Mouse (Mus musculus) ovary, postnatal 36 days (tissue): ENCODE data around the gene Abcg4.
"Not testable (repeated sequence)": the region's sequence is repeated elsewhere in the genome, so short reads cannot be mapped to it uniquely, and the experiment has no call there.

Experiments
- DNase-seq: peaks from one replicate; pipeline ENCODE4 v3.0.0; 2022; ENCODE audit warnings: low spot score, mixed read lengths

Gene Abcg4

DNA sequence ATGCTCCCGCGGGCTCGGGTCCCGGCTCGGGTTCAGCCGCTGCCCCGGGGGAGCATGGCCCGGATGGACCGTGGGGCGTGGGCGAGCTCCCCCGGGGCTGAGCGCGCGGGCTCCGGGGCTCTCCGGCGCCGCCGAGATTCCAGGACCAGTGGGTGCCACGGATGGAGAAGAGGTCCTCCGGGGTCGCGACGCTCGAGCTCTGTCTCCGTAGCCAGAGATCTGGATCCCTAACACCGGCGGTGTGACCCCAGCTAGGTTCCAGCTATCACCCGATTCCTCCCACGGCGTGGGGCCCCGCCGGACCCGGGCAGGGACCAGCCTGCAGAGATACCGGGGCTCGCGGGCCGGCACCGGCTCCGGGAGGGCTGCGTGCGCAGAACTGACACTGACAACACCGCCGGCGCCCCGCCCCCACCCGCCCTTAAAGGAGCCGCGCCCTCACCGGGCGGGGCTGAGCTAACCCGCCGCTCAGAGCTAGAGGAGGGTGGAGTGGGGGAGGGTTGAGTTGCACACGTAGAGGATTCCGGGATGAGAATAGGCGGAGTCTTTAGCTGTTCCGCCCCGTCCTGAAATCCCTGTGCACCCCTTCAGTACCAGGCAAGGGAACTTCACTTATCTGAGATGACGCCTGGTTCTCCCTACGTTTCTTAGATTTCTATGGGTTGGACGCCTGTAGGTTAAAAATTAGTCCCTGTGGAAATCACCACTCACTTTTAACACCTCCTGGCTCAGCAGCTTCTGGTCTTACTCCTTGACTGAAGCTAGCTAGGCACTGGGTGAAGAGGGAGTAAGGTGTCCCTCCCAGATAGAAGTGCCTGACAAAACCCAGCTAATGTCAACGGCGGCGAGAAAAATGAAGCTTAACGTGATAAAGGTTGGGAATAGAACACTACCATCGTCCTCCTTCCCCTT lies 31.7 kb upstream of the Abcg4 start, which contains the start of gene C2cd2l:
Gene C2cd2l (minus strand): TSS at position 399 of the 912 bp plus-strand sequence.
- peak; percentile 85 for DNase-seq

DNA sequence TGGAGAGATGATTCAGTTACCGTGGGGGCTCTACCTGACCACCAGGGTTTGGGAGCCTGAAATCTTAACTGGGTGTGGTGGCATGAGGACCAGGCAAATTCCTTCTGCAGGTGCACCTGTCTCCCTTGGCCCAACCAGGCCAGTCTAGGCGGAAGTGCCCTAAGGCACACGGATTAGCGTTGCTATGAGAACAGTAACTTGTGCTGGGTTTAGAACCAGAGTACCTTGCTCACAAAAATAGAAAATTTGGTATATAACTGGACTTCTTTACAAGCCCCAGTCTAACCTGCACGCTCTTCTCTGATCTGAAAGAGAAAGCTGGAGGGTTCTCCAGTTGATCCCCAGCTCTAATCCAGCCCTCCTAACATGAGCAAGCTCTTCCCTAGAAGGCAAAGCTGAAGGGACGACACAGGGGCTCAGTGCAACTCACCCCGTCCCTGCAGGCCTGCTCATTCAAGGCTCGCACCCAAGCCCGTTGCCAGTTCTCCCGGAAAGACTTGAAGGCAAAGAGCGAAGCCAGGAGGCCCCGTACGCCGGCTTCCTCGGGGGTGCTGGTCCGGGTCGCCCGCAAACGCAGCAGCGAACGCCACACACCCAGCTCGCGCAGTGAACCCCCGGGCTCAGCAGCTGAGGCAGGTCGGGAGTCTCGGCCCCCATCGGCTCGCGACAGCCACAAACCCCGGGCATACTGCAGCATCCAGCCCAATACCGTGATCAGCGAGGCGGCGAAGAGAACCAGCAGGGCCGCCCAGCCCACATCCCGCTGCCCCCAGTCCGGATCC lies 30.9 kb upstream of the Abcg4 start:
- DNase-seq = no peak

DNA sequence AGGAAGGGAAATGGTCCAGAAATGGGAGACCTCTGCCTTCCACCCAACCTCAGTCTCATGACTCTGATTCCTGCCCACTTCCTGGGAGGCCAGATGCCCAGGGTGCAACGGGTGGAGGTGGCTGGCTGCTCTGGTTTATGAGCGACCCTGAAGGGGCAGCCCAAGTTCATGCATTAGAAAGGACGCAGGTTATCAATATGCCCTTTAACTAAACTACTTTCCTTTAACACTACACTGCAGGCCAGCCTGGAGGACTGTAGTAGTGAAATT lies 30.3 kb upstream of the Abcg4 start:
- no peak for DNase-seq

DNA sequence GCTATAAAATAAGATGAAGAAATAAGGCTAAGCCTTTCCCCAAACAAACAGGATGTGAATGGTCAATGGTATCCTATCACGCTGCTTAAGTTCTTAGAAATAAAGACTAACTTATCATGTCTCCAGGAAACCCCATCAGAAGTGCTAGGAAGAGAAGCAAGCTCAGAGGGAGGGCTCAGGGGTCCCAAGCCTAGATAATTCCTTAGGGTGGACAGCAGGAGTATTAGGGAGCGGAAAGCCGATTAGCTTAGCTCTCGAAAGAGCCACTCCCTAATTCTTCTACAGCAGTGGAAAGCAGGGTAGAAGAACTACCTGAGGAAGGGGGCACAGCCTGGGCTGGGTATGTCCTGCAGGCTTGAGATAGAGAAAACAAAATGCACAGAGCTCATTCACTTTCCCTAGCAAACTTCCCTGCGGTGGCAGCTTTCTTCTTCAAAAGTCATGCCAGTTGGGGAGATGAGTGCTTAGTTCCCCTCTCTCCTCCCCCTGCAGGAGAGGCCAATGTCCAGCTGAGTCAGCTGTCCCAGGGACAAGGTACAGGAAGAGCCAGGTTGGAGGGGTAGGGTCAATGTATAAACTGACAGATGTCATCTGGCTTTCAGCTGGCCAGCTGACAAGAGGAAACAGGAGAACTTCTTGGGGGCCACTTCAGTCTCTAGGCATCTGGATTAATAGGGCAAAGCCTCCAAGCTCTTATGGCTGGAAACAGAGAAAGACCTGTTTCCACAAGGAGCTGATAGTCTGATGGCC lies 29.8 kb upstream of the Abcg4 start:
- DNase-seq = no peak

DNA sequence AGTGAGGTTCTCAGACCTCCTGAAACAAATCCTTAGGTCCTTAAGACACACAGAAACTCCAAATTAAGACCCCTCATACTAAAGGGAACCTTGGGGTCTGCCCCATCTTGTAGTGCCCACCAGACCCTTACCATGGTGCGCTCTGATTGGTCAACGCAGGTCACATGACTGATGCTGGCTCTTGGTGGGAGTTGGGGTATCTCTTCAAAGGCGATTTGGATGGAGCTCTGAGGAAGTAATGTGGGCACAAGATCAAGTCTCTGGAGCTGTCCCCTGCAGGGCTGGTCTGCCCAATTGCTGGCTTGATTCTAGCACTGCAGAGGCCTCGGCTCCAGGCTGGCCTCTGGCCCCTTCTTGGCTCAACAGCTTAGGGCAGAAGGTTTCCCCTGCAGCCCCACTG lies 29.0 kb upstream of the Abcg4 start:
- no peak for DNase-seq

DNA sequence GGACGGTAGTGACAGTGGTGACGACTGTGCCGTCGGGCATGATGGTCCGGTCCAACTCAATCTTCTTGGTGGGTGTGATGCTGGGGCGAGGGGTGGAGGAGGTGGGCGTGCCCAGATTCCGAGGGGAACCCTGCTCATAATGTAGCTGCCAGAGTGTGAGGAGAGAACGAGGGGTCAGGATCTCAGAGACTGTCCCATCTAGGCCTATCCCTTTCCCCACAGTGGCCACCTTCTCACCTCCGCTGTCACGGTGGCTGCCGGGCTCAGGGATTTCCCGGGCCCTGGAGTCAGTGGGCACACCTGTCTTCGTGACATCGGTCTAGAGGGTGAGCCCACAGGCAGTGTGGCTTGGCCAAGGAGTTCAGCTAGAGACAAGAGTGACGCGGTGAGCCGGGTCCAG lies 26.5 kb upstream of the Abcg4 start:
- DNase-seq = no peak

DNA sequence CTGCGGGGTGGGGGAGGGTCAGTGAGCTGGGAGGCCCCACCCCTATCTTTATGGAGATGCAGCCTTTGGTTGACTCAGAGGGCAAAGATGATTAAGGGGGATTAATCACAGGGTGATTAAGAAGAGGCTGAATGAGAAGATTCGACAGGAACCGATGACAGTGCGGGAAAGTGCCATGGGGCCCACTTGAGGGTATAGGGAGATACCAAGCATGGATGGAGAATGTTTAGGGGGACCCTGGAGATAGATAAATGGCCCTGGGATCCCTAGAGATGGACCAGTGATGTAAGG lies 25.8 kb upstream of the Abcg4 start:
- DNase-seq = no peak

DNA sequence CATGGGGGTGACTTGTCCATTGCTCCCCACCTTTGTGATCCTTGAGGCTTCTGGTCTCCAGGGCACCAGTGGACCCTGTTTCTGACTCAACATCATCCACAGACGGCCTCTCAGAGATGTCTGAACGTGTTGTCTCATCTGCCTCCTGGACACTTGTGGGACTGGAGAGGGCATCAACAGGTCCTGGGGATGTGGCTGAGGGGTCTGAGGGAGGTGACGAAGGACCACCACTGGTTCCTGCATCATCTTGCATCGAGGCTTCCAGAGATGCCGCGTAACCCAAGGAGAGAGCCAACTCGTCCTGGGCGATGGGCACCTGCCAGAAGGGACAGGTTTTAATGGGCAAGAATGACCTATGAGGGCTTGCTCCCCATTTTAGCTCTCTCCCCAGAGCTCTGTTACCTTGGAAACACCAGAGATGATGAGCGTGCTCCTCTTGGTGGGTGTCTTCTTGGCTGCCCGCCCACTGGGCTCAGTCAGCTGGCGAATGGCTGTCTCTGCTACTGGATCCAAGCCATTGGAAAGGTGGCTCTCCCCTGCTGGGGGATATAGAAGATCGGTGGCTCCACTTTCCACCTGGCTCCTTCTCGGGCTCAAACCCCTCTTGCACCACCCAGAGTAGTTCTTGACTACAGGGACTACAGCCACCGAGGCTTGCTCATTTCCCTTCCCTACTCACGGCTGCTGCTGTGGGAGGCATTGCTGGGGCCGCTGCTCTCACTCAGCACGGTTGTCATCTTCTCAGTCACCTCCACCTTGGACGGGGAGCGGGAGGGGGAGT lies 25.3 kb upstream of the Abcg4 start:
- no peak for DNase-seq

DNA sequence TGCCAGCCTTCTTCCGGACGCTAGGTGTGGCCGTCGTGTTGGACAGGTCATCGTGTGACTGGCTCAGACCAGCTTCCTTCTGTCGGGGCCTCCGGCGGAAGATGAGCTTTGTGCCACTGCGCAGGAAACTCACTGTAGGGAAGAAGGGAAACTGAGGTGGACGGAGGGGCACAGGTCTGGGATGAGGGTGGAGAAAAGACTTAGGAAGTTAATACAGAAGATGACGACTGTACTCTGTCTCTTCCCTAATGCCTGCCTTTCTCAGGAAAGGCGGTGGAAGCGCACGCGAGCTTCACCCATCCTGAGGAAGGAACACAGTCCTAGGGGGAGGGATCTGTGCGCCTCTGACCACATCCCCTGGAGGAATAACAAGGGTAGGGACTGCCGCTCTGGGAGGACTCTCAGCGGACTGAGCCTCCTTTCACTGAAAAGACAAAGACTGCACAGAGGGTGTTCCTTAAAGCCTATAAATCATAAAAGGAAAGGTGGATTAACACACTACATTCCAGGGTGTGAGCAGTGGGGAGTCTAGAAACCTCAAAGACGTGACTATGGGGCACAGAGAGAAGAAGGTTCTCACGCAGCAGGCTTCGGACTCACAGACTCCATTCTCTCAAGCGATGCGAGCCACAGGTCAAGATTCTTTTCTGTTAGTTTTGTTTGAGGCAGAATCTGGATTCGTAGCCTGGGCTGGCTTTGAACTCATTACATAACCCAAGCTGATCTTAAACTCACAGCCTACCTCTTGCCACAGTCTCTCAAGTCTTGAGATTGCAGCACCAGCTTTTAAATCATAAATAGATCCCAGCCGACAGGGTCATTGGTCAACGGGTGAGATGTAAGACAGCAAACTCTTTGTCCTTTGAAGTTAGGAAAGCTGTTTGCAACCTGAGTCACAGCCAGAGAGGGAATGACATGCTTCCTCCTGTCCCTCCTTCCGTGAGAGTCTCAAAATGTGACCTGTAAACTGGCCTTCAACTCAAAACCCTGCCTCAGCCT lies 23.0 kb upstream of the Abcg4 start:
- no peak for DNase-seq

DNA sequence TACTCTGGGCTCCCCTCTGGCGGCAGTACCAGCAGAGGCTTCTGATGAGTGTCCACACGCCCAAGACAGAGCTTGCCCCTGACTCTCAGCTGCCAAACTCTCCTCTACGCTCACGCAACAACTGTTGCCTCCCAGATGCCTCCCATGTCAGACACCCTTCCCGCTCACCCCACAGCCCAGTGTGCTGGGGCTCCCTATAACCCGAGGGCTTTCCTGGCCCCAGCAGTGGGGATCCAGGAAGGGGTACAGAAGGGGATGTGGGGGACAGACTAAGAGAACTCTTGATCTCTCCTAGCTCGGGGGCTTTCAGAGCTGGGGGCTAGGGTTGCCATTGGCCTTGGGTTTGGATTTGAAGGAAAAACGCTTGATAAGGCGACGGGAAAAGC lies 22.3 kb upstream of the Abcg4 start:
- DNase-seq = no peak

DNA sequence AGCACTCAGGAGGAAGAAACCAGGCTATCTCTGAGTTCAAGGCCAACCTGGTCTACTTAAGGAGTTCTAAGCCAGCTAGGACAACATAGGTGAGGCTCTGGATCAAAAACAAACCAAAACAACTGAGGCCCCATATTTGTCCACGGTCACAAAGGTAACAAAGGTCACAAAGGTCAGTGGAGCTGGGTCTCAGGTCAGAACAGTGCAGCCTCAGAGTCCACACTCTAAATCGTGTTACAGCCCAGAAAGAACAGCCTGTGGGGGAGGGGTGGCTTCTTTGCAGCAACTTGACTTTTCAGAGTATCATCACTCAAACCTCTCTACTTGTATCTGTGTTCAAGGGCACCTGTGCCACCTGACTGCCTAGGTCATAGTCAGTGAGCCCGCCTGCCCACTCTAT lies 21.3 kb upstream of the Abcg4 start:
- no peak for DNase-seq

DNA sequence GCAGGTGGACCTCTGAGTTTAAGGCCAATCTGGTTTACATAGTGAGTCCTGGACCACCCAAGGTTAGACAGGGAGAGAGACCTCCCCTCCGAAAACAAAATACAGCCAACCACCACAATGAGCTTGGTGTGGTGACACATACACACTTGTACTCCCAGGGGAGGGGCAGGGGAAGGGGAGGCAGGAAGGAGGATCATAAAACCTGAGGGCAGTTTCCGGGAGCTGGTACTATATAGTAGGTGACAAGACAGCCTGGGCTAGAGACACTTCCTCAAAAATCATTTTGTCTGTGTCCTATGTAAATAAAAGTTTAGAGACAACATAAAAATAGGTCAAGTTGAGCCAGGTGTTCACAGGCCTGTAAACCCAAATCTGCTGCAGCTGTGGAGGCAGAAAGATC lies 18.8 kb upstream of the Abcg4 start:
- no peak for DNase-seq

DNA sequence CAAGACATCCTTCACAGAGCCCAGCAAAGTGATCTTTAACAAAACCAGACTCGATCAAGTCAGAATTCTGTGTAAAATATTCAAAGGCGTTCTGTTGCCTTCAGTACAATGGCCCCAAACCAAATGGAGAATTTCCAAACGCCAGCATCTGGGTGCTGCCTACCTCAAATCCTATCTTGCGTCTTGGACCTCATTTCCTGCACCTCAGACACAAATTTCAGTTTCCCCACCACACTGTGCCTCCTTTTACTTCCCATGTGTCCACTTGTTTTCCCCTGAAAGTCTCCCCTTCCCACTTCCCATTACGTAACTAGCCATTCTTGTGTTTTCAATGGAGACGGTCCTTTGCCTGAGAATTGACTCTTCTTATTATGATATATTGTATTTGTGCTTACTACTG lies 18.1 kb upstream of the Abcg4 start:
- no peak for DNase-seq

DNA sequence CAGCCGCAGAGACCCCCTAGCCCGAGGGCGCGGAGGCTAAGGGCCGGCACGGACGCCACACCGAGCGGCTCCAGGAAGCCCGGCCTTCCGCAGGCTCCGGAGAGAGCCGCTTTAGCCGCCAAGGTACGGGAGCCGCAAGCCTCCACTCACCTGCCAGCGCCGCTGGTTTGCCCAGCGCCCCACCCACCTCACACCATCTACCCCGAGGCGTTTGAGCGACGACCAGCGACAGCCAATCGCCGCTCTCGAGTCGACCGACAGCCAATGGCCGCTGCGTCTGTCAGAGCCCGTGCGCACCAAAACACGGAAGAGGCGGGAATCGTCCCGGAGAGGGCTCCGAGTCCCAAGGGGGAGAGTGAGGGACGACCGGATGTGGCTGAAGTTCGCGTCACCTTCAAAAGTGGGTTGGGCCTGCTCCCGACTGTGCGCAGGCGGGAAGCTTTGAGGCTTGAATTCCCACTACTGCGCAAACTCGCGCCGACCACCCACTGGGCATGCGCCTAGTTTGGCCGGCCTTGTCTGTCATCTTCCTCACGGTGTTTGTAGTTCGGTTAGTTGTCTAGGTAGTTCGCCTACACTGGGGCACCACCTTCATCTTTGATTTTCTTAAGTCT lies 17.2 kb upstream of the Abcg4 start, which contains the start of gene Hinfp:
Gene Hinfp (minus strand): TSS at position 206 of the 614 bp plus-strand sequence.
- DNase-seq = peak; percentile 98

DNA sequence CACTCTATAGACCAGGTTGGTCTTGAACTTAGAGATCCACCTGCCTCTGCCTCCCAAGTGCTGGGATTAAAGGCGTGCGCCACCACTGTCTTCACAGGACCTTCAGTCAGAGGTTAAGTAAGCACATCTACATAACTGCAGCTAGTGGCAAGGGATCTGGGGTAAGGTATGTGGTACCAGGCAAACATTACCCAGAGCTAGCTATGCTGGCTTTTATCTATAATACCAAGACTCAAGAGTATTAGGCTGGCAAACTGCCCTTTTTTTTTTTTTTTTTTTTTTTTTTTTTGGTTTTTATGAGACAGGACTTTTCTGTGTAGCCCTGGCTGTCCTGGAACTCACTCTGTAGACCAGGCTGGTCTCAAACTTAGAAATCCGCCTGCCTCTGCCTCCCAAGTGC lies 11.6 kb upstream of the Abcg4 start:
- DNase-seq = not testable (repeated sequence)

DNA sequence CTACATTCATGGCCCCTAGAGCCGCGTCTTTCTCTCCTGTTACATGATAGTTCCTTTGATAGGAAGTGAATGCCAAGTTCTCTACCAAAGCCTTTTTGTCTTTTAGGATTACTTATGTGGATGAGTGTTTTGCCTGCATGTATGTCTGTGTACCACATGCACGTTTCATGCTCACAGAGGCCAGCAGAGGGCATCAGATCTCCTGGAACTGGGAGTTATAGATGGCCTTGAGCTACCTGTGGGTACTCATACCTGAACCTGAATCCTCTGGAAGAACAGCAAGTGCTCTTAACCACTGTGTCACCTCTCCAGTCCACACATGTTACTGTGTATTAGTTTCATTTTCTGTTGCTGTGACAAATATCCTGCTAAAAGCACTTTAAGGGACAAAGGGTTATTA lies 4.1 kb upstream of the Abcg4 start:
- no peak for DNase-seq

DNA sequence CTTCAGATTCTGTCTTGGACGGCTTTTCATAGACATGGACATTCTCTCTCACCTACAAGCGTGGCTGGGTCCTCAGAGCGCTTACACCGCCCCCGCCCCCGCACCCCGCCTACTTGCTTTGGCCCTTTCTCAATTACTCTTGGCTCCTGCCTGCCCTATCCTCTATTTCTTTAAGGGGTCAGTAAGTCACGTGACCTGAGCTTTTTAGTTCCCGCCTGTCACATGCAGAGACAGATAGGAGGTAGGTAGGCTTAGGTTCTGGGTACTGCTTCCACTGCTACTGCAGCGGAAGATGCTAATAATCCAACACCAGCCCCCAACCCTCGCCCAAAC lies 510 bp upstream of the Abcg4 start:
- DNase-seq = no peak

DNA sequence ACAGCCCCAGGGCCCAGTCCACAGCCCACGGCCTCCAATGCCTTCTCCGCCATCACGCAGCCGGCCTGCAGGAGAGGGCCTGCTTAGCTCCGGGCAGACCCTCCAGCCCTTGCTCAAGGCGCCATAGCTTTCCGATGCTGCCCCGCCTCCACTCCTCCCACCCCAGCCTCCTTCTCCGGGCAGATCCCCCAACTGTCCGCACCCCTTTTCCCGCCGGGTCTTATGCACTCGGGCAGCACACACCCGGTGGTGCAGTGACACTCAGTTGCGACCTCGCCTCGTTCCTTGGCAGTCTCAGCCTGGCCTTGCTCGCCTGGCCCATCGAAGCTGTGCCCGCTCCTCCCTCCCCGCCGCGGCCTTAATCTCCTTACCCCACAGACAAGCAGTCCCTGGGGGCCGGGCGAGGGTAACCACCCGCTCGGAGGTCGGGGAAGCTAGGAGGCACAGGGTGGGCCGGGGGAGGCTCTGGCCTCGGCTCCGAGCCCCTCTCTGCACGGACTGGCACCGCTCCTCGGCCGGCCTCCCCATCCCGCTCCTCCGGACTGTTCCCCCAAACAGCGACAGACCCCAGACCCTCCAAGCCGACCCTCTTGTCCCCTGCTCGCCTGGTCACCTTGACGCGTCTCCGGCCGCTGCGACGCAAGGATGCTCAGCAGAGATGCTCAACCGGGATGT lies 877 bp downstream of the Abcg4 start:
- peak; percentile 52 for DNase-seq

DNA sequence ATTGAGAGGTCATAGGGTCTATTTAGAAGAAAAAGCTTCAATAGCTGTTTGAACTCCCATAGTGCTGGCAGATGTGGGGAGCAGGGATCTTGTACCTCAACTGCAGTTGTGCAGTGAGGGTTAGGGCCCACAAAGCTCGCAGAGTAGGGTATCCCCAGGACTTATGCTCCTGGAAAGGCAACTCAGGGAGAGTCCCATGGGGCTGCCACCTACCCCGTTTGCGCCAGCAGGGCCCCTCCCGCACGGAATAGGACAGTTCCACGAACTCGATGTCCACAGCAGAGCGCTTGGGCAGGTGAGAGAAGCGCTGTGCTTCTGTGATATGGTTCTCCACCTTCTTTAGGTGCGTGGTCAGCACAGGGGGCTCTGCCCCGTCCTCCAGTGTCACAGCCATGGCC lies 1.4 kb downstream of the Abcg4 start:
- DNase-seq = no peak

DNA sequence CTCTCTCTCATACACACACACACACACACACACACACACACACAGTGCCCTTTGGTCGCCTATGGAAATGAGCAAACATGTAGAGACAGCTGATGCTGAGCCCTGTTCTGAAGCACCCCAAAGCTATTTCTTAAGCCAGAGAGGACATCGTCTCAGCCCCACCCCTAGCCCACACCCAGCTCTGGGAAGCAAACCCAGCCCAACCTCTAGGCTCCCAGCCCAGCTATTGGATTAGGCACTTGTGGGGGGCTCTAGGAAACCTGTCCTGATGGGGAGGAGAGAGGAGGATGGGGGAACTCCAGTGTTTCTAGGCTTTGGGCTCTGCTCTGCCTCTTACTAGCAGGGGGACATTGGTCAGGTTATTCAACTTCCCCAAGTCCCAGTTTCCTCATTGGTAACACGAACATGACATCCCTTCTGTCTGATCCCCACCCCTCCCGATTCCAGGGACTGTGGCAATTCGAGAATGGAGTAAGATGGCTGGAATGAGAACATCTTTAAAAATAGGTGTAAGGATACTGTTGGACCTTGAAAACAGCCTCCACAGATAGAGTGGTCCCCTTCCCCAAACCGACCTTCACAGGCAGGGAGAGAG lies 2.1 kb downstream of the Abcg4 start:
- no peak for DNase-seq
